Mouse (Mus musculus) liver, postnatal 0 days (tissue): ENCODE data around the gene Dock8.

Experiments used
- CTCF ChIP-seq: sonication (generic); IDR thresholded peaks from 2 replicates; pipeline ENCODE4 v1.5.1; 2016; ENCODE audit warnings: antibody characterized with exemption, low read depth
- EP300 ChIP-seq: IDR thresholded peaks from 2 replicates; pipeline ENCODE4 v1.6.1; 2016; ENCODE audit warnings: antibody characterized with exemption, low read depth, mild to moderate bottlenecking

DNA sequence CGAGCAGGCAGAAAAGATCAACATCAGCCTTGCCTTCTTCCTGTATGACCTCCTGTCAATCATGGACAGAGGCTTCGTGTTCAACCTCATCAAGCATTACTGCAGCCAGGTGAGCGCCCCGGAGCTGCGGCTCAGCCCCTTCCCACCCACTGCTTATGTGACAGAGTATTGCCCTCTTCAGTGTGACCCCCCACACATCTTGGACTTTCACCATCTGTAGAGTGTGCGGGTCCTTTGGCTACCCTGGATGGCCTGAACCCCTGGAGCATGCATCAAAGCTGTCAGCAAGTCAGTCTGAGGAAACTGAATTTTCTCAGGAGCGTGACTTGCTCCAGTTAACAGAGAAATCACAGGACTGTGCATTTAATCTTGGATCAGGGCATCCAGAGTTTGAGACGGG lies 150.5 kb downstream of the Dock8 start:
- TF ChIP-seq EP300 (no peak), CTCF (no peak)
